Mouse (Mus musculus) testis, postnatal 14 days (tissue): ENCODE results near the gene Smndc1.

Experiments used
- DNase-seq: peaks from one replicate; pipeline ENCODE4 v3.0.0; 2021; ENCODE audit warnings: low spot score

The Smndc1 gene

GRCm38 (mm10) chr19:53383336-53383735 lies 7.0 kb downstream of the Smndc1 start:
- no peak for DNase-seq

GRCm38 (mm10) chr19:53378421-53378820 lies 12.0 kb downstream of the Smndc1 start:
- no peak for DNase-seq

- no peak for DNase-seq
Measured at GRCm38 (mm10) chr19:53377652-53378051, 12.7 kb downstream of the Smndc1 start.

GRCm38 (mm10) chr19:53375816-53376215 lies 14.6 kb downstream of the Smndc1 start:
- DNase-seq = no peak

GRCm38 (mm10) chr19:53375299-53375698 lies 15.1 kb downstream of the Smndc1 start:
- no peak for DNase-seq

GRCm38 (mm10) chr19:53373570-53373969 lies 16.8 kb downstream of the Smndc1 start:
- no peak for DNase-seq

- DNase-seq = no peak
Measured at GRCm38 (mm10) chr19:53371666-53372065, 18.7 kb downstream of the Smndc1 start, which contains the start of gene Gm10197. Gene Gm10197 (minus strand): TSS chr19:53371766.

GRCm38 (mm10) chr19:53370233-53370632 lies 20.1 kb downstream of the Smndc1 start:
- DNase-seq = no peak

GRCm38 (mm10) chr19:53369469-53370043 lies 20.8 kb downstream of the Smndc1 start:
- DNase-seq = no peak

GRCm38 (mm10) chr19:53366881-53367280 lies 23.5 kb downstream of the Smndc1 start:
- no peak for DNase-seq

GRCm38 (mm10) chr19:53366057-53366775 lies 24.2 kb downstream of the Smndc1 start:
- no peak for DNase-seq

- DNase-seq = peak; percentile 54
Measured at GRCm38 (mm10) chr19:53364963-53365362, 25.4 kb downstream of the Smndc1 start.

GRCm38 (mm10) chr19:53364551-53364950 lies 25.8 kb downstream of the Smndc1 start:
- DNase-seq = no peak

GRCm38 (mm10) chr19:53362967-53363366 lies 27.4 kb downstream of the Smndc1 start:
- DNase-seq = no peak

GRCm38 (mm10) chr19:53360265-53360958 lies 30.0 kb downstream of the Smndc1 start:
- peak; percentile 54 for DNase-seq

GRCm38 (mm10) chr19:53359160-53360033 lies 31.0 kb downstream of the Smndc1 start:
- DNase-seq = no peak

- no peak for DNase-seq
Measured at GRCm38 (mm10) chr19:53355065-53355464, 35.3 kb downstream of the Smndc1 start.

GRCm38 (mm10) chr19:53354271-53355000 lies 35.9 kb downstream of the Smndc1 start:
- no peak for DNase-seq

- no peak for DNase-seq
Measured at GRCm38 (mm10) chr19:53353864-53354263, 36.5 kb downstream of the Smndc1 start.

- no peak for DNase-seq
Measured at GRCm38 (mm10) chr19:53345766-53346165, 44.6 kb downstream of the Smndc1 start.

GRCm38 (mm10) chr19:53344062-53344461 lies 46.3 kb downstream of the Smndc1 start:
- DNase-seq = no peak
